Mouse (Mus musculus) lung, postnatal 0 days (tissue): ENCODE results near the gene Rwdd2a. TPM values are rescaled to one million over a fixed set of nuclear protein-coding genes. Genes with fewer than 3 reads are reported as not detected.
A peak's percentile ranks its signal among the peaks of the same experiment; 100 is the strongest.

Source experiments
- ATAC-seq: fragments of 200-750 bp; cut with Nextera tagmentation; 2 replicates; pipeline ENCODE4 v1.8.0; 2017; ENCODE audit warnings: moderate library complexity
- DNase-seq: peaks from one replicate; pipeline ENCODE4 v3.0.0-alpha.2; 2016; ENCODE audit warnings: low spot score
- H3K27ac ChIP-seq: fragments of 300-500 bp; sonication (generic); 2 replicates; pipeline ENCODE4 v1.5.1; 2014; ENCODE audit warnings: antibody characterized with exemption, mild to moderate bottlenecking, low read length, mixed read lengths
- H3K27me3 ChIP-seq: fragments of 300-500 bp; sonication (generic); replicated peaks from 2 replicates; pipeline ENCODE4 v1.6.1; 2014; ENCODE audit warnings: low read length, mixed read lengths; ENCODE audit not compliant: insufficient read depth
- H3K36me3 ChIP-seq: fragments of 300-500 bp; sonication (generic); 2 replicates; pipeline ENCODE4 v1.6.1; 2014; ENCODE audit warnings: low read length, mixed read lengths; ENCODE audit not compliant: insufficient read depth
- H3K4me1 ChIP-seq: fragments of 300-500 bp; sonication (generic); 2 replicates; pipeline ENCODE4 v1.6.1; 2014; ENCODE audit warnings: antibody characterized with exemption, low read depth, low read length, mixed read lengths; ENCODE audit not compliant: insufficient read depth
- H3K4me2 ChIP-seq: fragments of 300-500 bp; sonication (generic); replicated peaks from 2 replicates; pipeline ENCODE4 v1.6.1; 2014; ENCODE audit warnings: low read depth, mild to moderate bottlenecking, low read length, moderate library complexity, mixed read lengths
- H3K4me3 ChIP-seq: fragments of 300-500 bp; sonication (generic); 2 replicates; pipeline ENCODE4 v1.5.1; 2014; ENCODE audit warnings: low read depth, low read length
- H3K9ac ChIP-seq: fragments of 300-500 bp; sonication (generic); replicated peaks from 2 replicates; pipeline ENCODE4 v1.6.1; 2014; ENCODE audit warnings: low read depth, mild to moderate bottlenecking
- H3K9me3 ChIP-seq: fragments of 300-500 bp; sonication (generic); 2 replicates; pipeline ENCODE4 v1.6.1; 2016; ENCODE audit warnings: low read length, mixed read lengths
- CTCF ChIP-seq: IDR thresholded peaks from 2 replicates; pipeline ENCODE4 v1.5.1; 2016; ENCODE audit warnings: antibody characterized with exemption, mild to moderate bottlenecking
- EP300 ChIP-seq: IDR thresholded peaks from 2 replicates; pipeline ENCODE4 v1.6.1; 2016; ENCODE audit warnings: antibody characterized with exemption, mild to moderate bottlenecking, control low read depth
- WGBS: fragments of 180-500 bp; shearing (Covaris S2); extraction: QIAGEN DNeasy Blood & Tissue Kit; methylation state at CpG from one replicate; pipeline ENCODE4 v1.1.7; 2014; 5-methylcytosine and 5-hydroxymethylcytosine counted together
- polyA plus RNA-seq: library from polyadenylated mRNA; unstranded; fragments of >200 nt; fragmentation: Nextera tagmentation; extraction: Ambion mirVana; gene quantifications from 2 replicates; pipeline ENCODE4 v1.2.1, GENCODE M21; 2015

Gene Rwdd2a
- polyA plus RNA-seq = 6.1 and 6.7 TPM in 2 replicates

GRCm38 (mm10) chr9:86571540-86572135 is at the start of gene Rwdd2a, which contains the start of gene Pgm3:
Gene Rwdd2a (plus strand): TSS chr9:86571991.
Gene Pgm3 (minus strand): TSS chr9:86571842.
- DNase-seq (peak; percentile 97), ATAC-seq (peak; percentile 98)
- H3K4me3 ChIP-seq = peak within 1 kb of the TSS; percentile 72
- H3K9ac ChIP-seq = peak within 1 kb of the TSS; percentile 63
- peaks cover 5% of the 10 kb centered on the region; the same call in 1 of the 2 replicates for H3K4me1 ChIP-seq
- peak within 1 kb of the TSS; percentile 99 for H3K4me2 ChIP-seq
- H3K36me3 ChIP-seq = 0 out of 2 replicates have a peak, but pooled peaks cover 6% of the 10 kb centered on the region
- peak within 1 kb of the TSS; percentile 54; the same call in 1 of the 2 replicates for H3K27ac ChIP-seq
- H3K27me3 ChIP-seq = no peaks in the 10 kb centered on the region
- under 1% methylated on average over 50 of the region's 59 CpGs for WGBS
- H3K9me3 ChIP-seq = no peaks in the 10 kb centered on the region
- no peak for TF ChIP-seq CTCF
- TF ChIP-seq EP300 = no peak

GRCm38 (mm10) chr9:86522335-86522734 is 49.5 kb upstream of the Rwdd2a start:
- DNase-seq = no peak
- no peak for ATAC-seq
- Histone ChIP-seq H3K27ac (no peak overlapping the region), H3K4me2 (no peak overlapping the region), H3K36me3 (peaks cover 29% of the 10 kb centered on the region; the same call in 1 of the 2 replicates), H3K27me3 (no peaks in the 10 kb centered on the region), H3K9me3 (no peaks in the 10 kb centered on the region), H3K9ac (no peak overlapping the region), H3K4me1 (no peaks in the 10 kb centered on the region), H3K4me3 (no peak overlapping the region)
- TF ChIP-seq EP300 (no peak), CTCF (peak; percentile 21; the same call in 1 of the 2 replicates)

- Histone ChIP-seq H3K36me3 (peaks cover 26% of the 10 kb centered on the region; the same call in 1 of the 2 replicates), H3K27me3 (no peaks in the 10 kb centered on the region), H3K4me2 (no peak overlapping the region), H3K4me3 (no peak overlapping the region), H3K9me3 (no peaks in the 10 kb centered on the region), H3K27ac (no peak overlapping the region), H3K4me1 (no peaks in the 10 kb centered on the region), H3K9ac (no peak overlapping the region)
- no peak for TF ChIP-seq EP300
- no peak for TF ChIP-seq CTCF
- WGBS = 41% methylated on average over 2 of the region's 2 CpGs
- no peak for DNase-seq
- ATAC-seq = no peak
Measured at GRCm38 (mm10) chr9:86525600-86525999, 46.2 kb upstream of the Rwdd2a start.

- 78% methylated on average over 5 of the region's 5 CpGs for WGBS
- peaks cover 4% of the 10 kb centered on the region; the same call in 1 of the 2 replicates for H3K36me3 ChIP-seq
- TF ChIP-seq EP300 (no peak), CTCF (no peak)
- DNase-seq (no peak), ATAC-seq (no peak)
- no peaks in the 10 kb centered on the region for H3K9me3 ChIP-seq
- no peaks in the 10 kb centered on the region for H3K4me1 ChIP-seq
- H3K27me3 ChIP-seq = no peaks in the 10 kb centered on the region
- H3K4me3 ChIP-seq = no peak overlapping the region
- no peak overlapping the region for H3K9ac ChIP-seq
- no peak overlapping the region for H3K27ac ChIP-seq
- no peak overlapping the region for H3K4me2 ChIP-seq
Measured at GRCm38 (mm10) chr9:86534071-86534470, 37.7 kb upstream of the Rwdd2a start.

GRCm38 (mm10) chr9:86543451-86543850 is 28.3 kb upstream of the Rwdd2a start:
- Histone ChIP-seq H3K4me2 (no peak overlapping the region), H3K27me3 (no peaks in the 10 kb centered on the region), H3K9ac (no peak overlapping the region), H3K9me3 (no peaks in the 10 kb centered on the region), H3K4me3 (no peak overlapping the region), H3K36me3 (peaks cover 13% of the 10 kb centered on the region), H3K4me1 (no peaks in the 10 kb centered on the region), H3K27ac (no peak overlapping the region)
- ATAC-seq (no peak), DNase-seq (no peak)
- 92% methylated on average over 3 of the region's 3 CpGs for WGBS
- TF ChIP-seq EP300 (no peak), CTCF (no peak)

- 36% methylated on average over 1 of the region's 1 CpGs for WGBS
- TF ChIP-seq EP300 (no peak), CTCF (no peak)
- peaks cover 17% of the 10 kb centered on the region for H3K36me3 ChIP-seq
- H3K4me3 ChIP-seq = no peak overlapping the region
- no peak overlapping the region for H3K4me2 ChIP-seq
- no peaks in the 10 kb centered on the region for H3K4me1 ChIP-seq
- DNase-seq (no peak), ATAC-seq (no peak)
- H3K9me3 ChIP-seq = no peaks in the 10 kb centered on the region
- no peak overlapping the region for H3K9ac ChIP-seq
- H3K27ac ChIP-seq = no peak overlapping the region
- no peaks in the 10 kb centered on the region for H3K27me3 ChIP-seq
Measured at GRCm38 (mm10) chr9:86544559-86544958, 27.2 kb upstream of the Rwdd2a start.
